Mouse (Mus musculus): ENCODE measurements around the gene Myo1e.

GRCm38 (mm10) chr9:70244115-70244514, 37.0 kb downstream of the Myo1e start:
- TF ChIP-seq CTCF (IDR thresholded peaks at IDR 0.05; ENCODE audit: insufficient read depth, low read length) (no peak), POLR2A (IDR thresholded peaks at IDR 0.05; ENCODE audit: borderline replicate concordance, extremely low read depth, low read depth, low read length) (no peak)
